ENCODE assay signal across 13 mouse cellular contexts in the genomic region with DNA sequence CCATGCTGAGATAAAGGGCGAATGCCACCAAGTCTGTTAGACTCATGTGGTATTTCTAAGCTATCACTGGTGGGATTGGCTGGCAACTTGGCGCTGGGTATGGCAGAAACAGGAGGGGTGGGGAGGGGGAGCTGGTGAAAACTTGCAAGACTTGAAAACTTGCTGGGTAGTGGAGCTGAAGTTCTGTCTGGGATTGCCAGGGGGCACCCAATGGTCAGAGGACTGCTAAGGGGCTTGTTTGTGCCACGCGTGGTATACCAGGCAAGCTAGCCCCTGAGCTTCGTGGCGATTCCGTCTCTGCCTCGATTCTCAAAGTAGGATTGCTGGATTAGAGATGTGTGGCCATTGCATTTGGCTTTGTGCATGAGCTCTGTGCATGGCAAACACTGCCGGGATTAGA. TPM values are rescaled to one million over a fixed set of nuclear protein-coding genes. Genes with fewer than 3 reads are reported as not detected.
DNase-seq lines count a peak whose midpoint lies in the region; ATAC-seq and TF ChIP-seq lines count a peak whose summit lies in the region.
"Had no signal": no experiment of that assay in that cellular context is flagged by ENCODE, and none has a peak within 500 bp of the region (broad histone marks: within the 10 kb centered on the region; RNA-seq: fewer than 3 reads in every experiment).

No protein-coding gene starts in this region.

- ATAC-seq in heart, embryonic 11.5 days (replicated peaks; ENCODE audit: insufficient number of reproducible peaks, low FRiP score, low TSS enrichment): no peak
- no peak for ATAC-seq in lung, postnatal 0 days
- ATAC-seq in megakaryocyte-erythroid progenitor cell, adult 5-6 weeks (replicated peaks; ENCODE audit: low FRiP score, low TSS enrichment, poor library complexity, severe bottlenecking): no peak
- ATAC-seq: intestine, embryonic 16.5 days had no signal

- no peak for TF ChIP-seq CTCF in lung, postnatal 0 days (IDR thresholded peaks at IDR 0.05)

- no peaks in the 10 kb centered on the region for H3K9me3 ChIP-seq in heart, embryonic 11.5 days (replicated peaks; ENCODE audit: control insufficient read depth, low read length)
- H3K9me3 ChIP-seq in lung, postnatal 0 days (ENCODE audit: low read length): no peaks in the 10 kb centered on the region
- H3K9me3 ChIP-seq: embryonic facial prominence, embryonic 15.5 days had no signal

- no peak overlapping the region for H3K4me2 ChIP-seq in heart, embryonic 11.5 days
- no peak overlapping the region for H3K4me2 ChIP-seq in lung, postnatal 0 days (replicated peaks; ENCODE audit: low read depth, low read length)
- H3K4me2 ChIP-seq: embryonic facial prominence, embryonic 15.5 days had no signal

- no peak overlapping the region for H3K27ac ChIP-seq in heart, embryonic 11.5 days (ENCODE audit: low read depth, low read length)
- H3K27ac ChIP-seq in lung, postnatal 0 days (ENCODE audit: low read length): no peak overlapping the region
- H3K27ac ChIP-seq: embryonic facial prominence, embryonic 15.5 days had no signal

- H3K27me3 ChIP-seq in heart, embryonic 11.5 days (ENCODE audit: control insufficient read depth, insufficient read depth, low read length): no peaks in the 10 kb centered on the region
- no peaks in the 10 kb centered on the region for H3K27me3 ChIP-seq in lung, postnatal 0 days (replicated peaks; ENCODE audit: insufficient read depth, low read length)
- H3K27me3 ChIP-seq: embryonic facial prominence, embryonic 15.5 days had no signal

- no peak overlapping the region for H3K9ac ChIP-seq in heart, embryonic 11.5 days (ENCODE audit: low read depth, low read length)
- no peak overlapping the region for H3K9ac ChIP-seq in lung, postnatal 0 days (replicated peaks; ENCODE audit: low read depth)
- H3K9ac ChIP-seq: embryonic facial prominence, embryonic 15.5 days had no signal

- peak; percentile 29 for DNase-seq in adrenal gland, adult 2 months
- DNase-seq in adrenal gland, adult 8-10 months: no peak
- DNase-seq in heart, adult 8-10 months (ENCODE audit: low spot score): peak; percentile 16
- peak; percentile 56 for DNase-seq in lung, postnatal 10 days
- DNase-seq in lung, postnatal 0 days (ENCODE audit: low spot score): no peak
- DNase-seq in adrenal gland, postnatal 25 days: peak; percentile 34
- DNase-seq: midbrain, embryonic 14.5 days had no signal

- no peaks in the 10 kb centered on the region for H3K36me3 ChIP-seq in heart, embryonic 11.5 days (ENCODE audit: control insufficient read depth, insufficient read depth, low read length)
- no peaks in the 10 kb centered on the region for H3K36me3 ChIP-seq in lung, postnatal 0 days (ENCODE audit: insufficient read depth, low read length)
- H3K36me3 ChIP-seq: embryonic facial prominence, embryonic 15.5 days had no signal

- H3K4me3 ChIP-seq in heart, embryonic 11.5 days (ENCODE audit: low read depth, low read length): no peak overlapping the region
- H3K4me3 ChIP-seq in lung, postnatal 0 days (ENCODE audit: low read depth, low read length): no peak overlapping the region
- H3K4me3 ChIP-seq: embryonic facial prominence, embryonic 15.5 days had no signal

- H3K4me1 ChIP-seq in heart, embryonic 11.5 days (ENCODE audit: control insufficient read depth, insufficient read depth, low read length): no peaks in the 10 kb centered on the region
- H3K4me1 ChIP-seq in lung, postnatal 0 days (ENCODE audit: insufficient read depth, low read depth, low read length): no peaks in the 10 kb centered on the region
- H3K4me1 ChIP-seq: embryonic facial prominence, embryonic 15.5 days had no signal

- 80% methylated on average over 9 of the region's 9 CpGs for WGBS in heart, embryonic 11.5 days (ENCODE audit: insufficient replicate concordance)
- 86% methylated on average over 9 of the region's 9 CpGs for WGBS in lung, postnatal 0 days

- TF ChIP-seq EP300 in lung, postnatal 0 days (IDR thresholded peaks at IDR 0.05): no peak

RNA-seq across cellular contexts. Expression of gene Npas1, which starts 12.4 kb away (rescaled TPM):
- not detected for total RNA-seq in adrenal gland, adult 2 months (2021)
- not detected in 2 replicates for polyA plus RNA-seq in adrenal gland, adult 2 months (2012; rRNA removed)
- under 1 TPM in 1 of 4 experiments, not detected in 3; 0.48 TPM for total RNA-seq in adrenal gland, adult 8-10 months (2022)
- not detected for total RNA-seq in heart, adult 8-10 months (2022)
- 0.23 TPM in 1 of 2 replicates, not detected in the other for polyA plus RNA-seq in heart, embryonic 11.5 days (2014; fragmentation: Nextera tagmentation; extraction: Ambion mirVana)
- polyA plus RNA-seq in lung, postnatal 0 days (2015; fragmentation: Nextera tagmentation; extraction: Ambion mirVana): 0.17 and 0.18 TPM in 2 replicates
- not detected in 2 replicates for total RNA-seq in adrenal gland, postnatal 25 days (2021)
- total RNA-seq in megakaryocyte-erythroid progenitor cell, adult 5-6 weeks (2014; fragmentation: Nextera tagmentation): not detected in 2 replicates
- total RNA-seq in megakaryocyte-erythroid progenitor cell, adult 5-6 weeks (2017): not detected in 2 replicates
- total RNA-seq: heart, postnatal 36 days; neutrophil, adult 5-6 weeks had no signal

RNA-seq across cellular contexts. Expression of gene Tmem160, which starts 37.4 kb away (rescaled TPM):
- 10 to 100 TPM; 31.1 to 76.6 TPM for total RNA-seq in adrenal gland, adult 2 months (2021)
- polyA plus RNA-seq in adrenal gland, adult 2 months (2012; rRNA removed): 409 and 528 TPM in 2 replicates
- 10 to 100 TPM; 55.2 to 93.9 (median 72.1) TPM for total RNA-seq in adrenal gland, adult 8-10 months (2022)
- 10 to 100 TPM; 79.6 to 97.6 (median 89.8) TPM for total RNA-seq in heart, adult 8-10 months (2022)
- polyA plus RNA-seq in heart, embryonic 11.5 days (2014; fragmentation: Nextera tagmentation; extraction: Ambion mirVana): 69.4 and 78.6 TPM in 2 replicates
- 81.0 and 87.9 TPM in 2 replicates for polyA plus RNA-seq in lung, postnatal 0 days (2015; fragmentation: Nextera tagmentation; extraction: Ambion mirVana)
- total RNA-seq in adrenal gland, postnatal 25 days (2021): 62.2 and 70.3 TPM in 2 replicates
- 34.3 and 39.2 TPM in 2 replicates for total RNA-seq in megakaryocyte-erythroid progenitor cell, adult 5-6 weeks (2014; fragmentation: Nextera tagmentation)
- total RNA-seq in megakaryocyte-erythroid progenitor cell, adult 5-6 weeks (2017): 16.3 and 16.9 TPM in 2 replicates

Comparison
In these comparisons a context has a peak if more than half of its experiments do, and no peak if none do; other contexts are left out.
1. DNase-seq: peak in adrenal gland, adult 2 months (single experiment), heart, adult 8-10 months (single experiment), lung, postnatal 10 days (single experiment) and adrenal gland, postnatal 25 days (single experiment); none in adrenal gland, adult 8-10 months (single experiment) and lung, postnatal 0 days (single experiment).